Mouse (Mus musculus): Measurements from ENCODE around the gene Aanat. TPM values are rescaled to one million over a fixed set of nuclear protein-coding genes. Genes with fewer than 3 reads are reported as not detected.

Aanat gene
- total and polyA plus RNA-seq, 3 experiments: not detected

GRCm38 (mm10) chr11:116620073-116620472 is 33.8 kb downstream of the Aanat start:
- TF ChIP-seq GABPA (IDR thresholded peaks at IDR 0.05; ENCODE audit: low read depth, low read length): 0 out of 2 replicates have a peak, but pooled peaks have one; percentile 8
- TF ChIP-seq RCOR1 (IDR thresholded peaks at IDR 0.05; ENCODE audit: low read depth, low read length): peak; percentile 83
- TF ChIP-seq MXI1 (IDR thresholded peaks at IDR 0.05; ENCODE audit: low read depth, low read length): peak; percentile 95
- TF ChIP-seq TAL1 (IDR thresholded peaks at IDR 0.05; ENCODE audit: low read length): peak; percentile 47; the same call in 1 of the 2 replicates
- TF ChIP-seq MYC (IDR thresholded peaks at IDR 0.05; ENCODE audit: low read depth, low read length): peak; percentile 79; the same call in 1 of the 2 replicates
- TF ChIP-seq BHLHE40 (IDR thresholded peaks at IDR 0.05; ENCODE audit: borderline replicate concordance, low read depth, low read length): 0 out of 2 replicates have a peak, but pooled peaks have one; percentile 20
- TF ChIP-seq SMC3 (IDR thresholded peaks at IDR 0.05; ENCODE audit: low read depth, low read length): no peak
- 0 out of 2 replicates have a peak, but pooled peaks have one; percentile 7 for TF ChIP-seq MYB (IDR thresholded peaks at IDR 0.05; ENCODE audit: low read depth, low read length)
- TF ChIP-seq POLR2A (IDR thresholded peaks at IDR 0.05; ENCODE audit: control insufficient read depth in 1 of 2, insufficient read depth in 1 of 2, low read depth in 1 of 2, low read length in 2 of 2, poor library complexity in 1 of 2): peak in 1 of 2 experiments; percentile 41; a peak in 1 of 4 replicates
- no peak for TF ChIP-seq POLR2AphosphoS5 (IDR thresholded peaks at IDR 0.05; ENCODE audit: borderline replicate concordance, low read depth, low read length)
- peak; percentile 93 for TF ChIP-seq GATA1 (IDR thresholded peaks at IDR 0.05; ENCODE audit: low read depth, low read length)
- peak; percentile 92 for TF ChIP-seq MAX (IDR thresholded peaks at IDR 0.05; ENCODE audit: low read length)
- peak; percentile 99 for TF ChIP-seq ETS1 (IDR thresholded peaks at IDR 0.05; ENCODE audit: low read depth, low read length)
- peak; percentile 45; the same call in 1 of the 2 replicates for TF ChIP-seq HCFC1 (IDR thresholded peaks at IDR 0.05; ENCODE audit: low read depth, low read length)
- TF ChIP-seq NELFE (IDR thresholded peaks at IDR 0.05; ENCODE audit: low read depth, low read length): 0 out of 2 replicates have a peak, but pooled peaks have one; percentile 22
- TF ChIP-seq ZKSCAN1 (IDR thresholded peaks at IDR 0.05; ENCODE audit: low read depth, low read length): no peak
- no peak for TF ChIP-seq USF2 (IDR thresholded peaks at IDR 0.05; ENCODE audit: borderline replicate concordance in 1 of 2, insufficient read depth in 1 of 2, low read depth in 1 of 2, low read length in 2 of 2)
- TF ChIP-seq ELF1 (IDR thresholded peaks at IDR 0.05; ENCODE audit: low read depth, low read length): no peak
- peak; percentile 99 for TF ChIP-seq SIN3A (IDR thresholded peaks at IDR 0.05; ENCODE audit: low read length)
- no peak for TF ChIP-seq JUND (IDR thresholded peaks at IDR 0.05; ENCODE audit: low read depth, low read length)
- TF ChIP-seq USF1 (IDR thresholded peaks at IDR 0.05; ENCODE audit: low read depth, low read length): 0 out of 2 replicates have a peak, but pooled peaks have one; percentile 23
- no peak for TF ChIP-seq UBTF (IDR thresholded peaks at IDR 0.05; ENCODE audit: borderline replicate concordance, insufficient read depth, low read depth, low read length)
- peak; percentile 37; the same call in 1 of the 2 replicates for TF ChIP-seq MAFK (IDR thresholded peaks at IDR 0.05; ENCODE audit: borderline replicate concordance, low read depth, low read length)
- peak; percentile 87 to 91 for TF ChIP-seq EP300 (IDR thresholded peaks at IDR 0.05; ENCODE audit: low read depth in 1 of 2, low read length in 2 of 2)
- no peak for TF ChIP-seq RAD21 (IDR thresholded peaks at IDR 0.05; ENCODE audit: low read depth, low read length)
- peak; percentile 37; the same call in 1 of the 2 replicates for TF ChIP-seq ZNF384 (IDR thresholded peaks at IDR 0.05; ENCODE audit: low read depth, low read length)
- TF ChIP-seq MAZ (IDR thresholded peaks at IDR 0.05; ENCODE audit: low read depth, low read length): peak; percentile 88
- TF ChIP-seq E2F4 (IDR thresholded peaks at IDR 0.05; ENCODE audit: borderline replicate concordance, low read depth, low read length): no peak
- TF ChIP-seq TCF12 (IDR thresholded peaks at IDR 0.05; ENCODE audit: low read depth, low read length): peak; percentile 91
- TF ChIP-seq ZMIZ1 (IDR thresholded peaks at IDR 0.05; ENCODE audit: low read depth, low read length): peak; percentile 50; the same call in 1 of the 2 replicates
- Histone ChIP-seq H3K27ac (ENCODE audit: control insufficient read depth, low read depth, low read length) (peak overlapping the region; percentile 65), H3K36me3 (ENCODE audit: control insufficient read depth in 1 of 2, insufficient read depth in 2 of 2, low read length in 2 of 2) (peaks cover 0 to 37% of the 10 kb centered on the region in 2 experiments; a peak in 2 of 4 replicates), H3K27me3 (ENCODE audit: control insufficient read depth in 1 of 2, insufficient read depth in 2 of 2, low read length in 2 of 2) (no peaks in the 10 kb centered on the region), H3K79me2 (ENCODE audit: control insufficient read depth, insufficient read depth, low read length, poor library complexity) (peaks cover 6% of the 10 kb centered on the region), H3K9ac (ENCODE audit: control insufficient read depth, low read depth, low read length, poor library complexity, severe bottlenecking) (peak overlapping the region; percentile 34), H3K4me1 (ENCODE audit: control insufficient read depth in 1 of 2, insufficient read depth in 2 of 2, low read length in 2 of 2) (peaks cover 27 to 72% of the 10 kb centered on the region in 2 experiments), H3K4me3 (ENCODE audit: control insufficient read depth in 1 of 2, insufficient read depth in 1 of 2, low read depth in 2 of 2, low read length in 2 of 2) (peak overlapping the region; percentile 13 to 45), H3K9me3 (replicated peaks; ENCODE audit: insufficient read depth, low read length) (no peaks in the 10 kb centered on the region)
- peak; percentile 89 for DNase-seq (ENCODE audit: low read depth, low spot score)
